Mouse (Mus musculus) neural tube, embryonic 12.5 days (tissue): ENCODE results near the gene Paxbp1. TPM values are rescaled to one million over a fixed set of nuclear protein-coding genes. Genes with fewer than 3 reads are reported as not detected.

Source experiments
- ATAC-seq: fragments of 200-750 bp; cut with Nextera tagmentation; 2 replicates; pipeline ENCODE4 v1.8.0; 2017; ENCODE audit warnings: low read depth, mild to moderate bottlenecking, moderate TSS enrichment, moderate library complexity; ENCODE audit not compliant: low FRiP score
- H3K27ac ChIP-seq: fragments of 300-500 bp; sonication (generic); 2 replicates; pipeline ENCODE4 v1.5.1; 2016
- H3K27me3 ChIP-seq: fragments of 300-500 bp; sonication (generic); replicated peaks from 2 replicates; pipeline ENCODE4 v1.6.1; 2016; ENCODE audit warnings: mild to moderate bottlenecking
- H3K36me3 ChIP-seq: fragments of 300-500 bp; sonication (generic); 2 replicates; pipeline ENCODE4 v1.6.1; 2016; ENCODE audit warnings: mild to moderate bottlenecking
- H3K4me1 ChIP-seq: fragments of 300-500 bp; sonication (generic); 2 replicates; pipeline ENCODE4 v1.6.1; 2016
- H3K4me2 ChIP-seq: fragments of 300-500 bp; sonication (generic); replicated peaks from 2 replicates; pipeline ENCODE4 v1.6.1; 2016; ENCODE audit warnings: mild to moderate bottlenecking
- H3K4me3 ChIP-seq: fragments of 300-500 bp; sonication (generic); 2 replicates; pipeline ENCODE4 v1.5.1; 2016
- H3K9ac ChIP-seq: fragments of 300-500 bp; sonication (generic); 2 replicates; pipeline ENCODE4 v1.6.1; 2016; ENCODE audit warnings: mild to moderate bottlenecking
- H3K9me3 ChIP-seq: fragments of 300-500 bp; sonication (generic); 2 replicates; pipeline ENCODE4 v1.6.1; 2016; ENCODE audit warnings: mild to moderate bottlenecking
- WGBS: fragments of 180-500 bp; shearing (Covaris S2); methylation state at CpG from one replicate; pipeline ENCODE4 v1.1.7; 2016; 5-methylcytosine and 5-hydroxymethylcytosine counted together
- polyA plus RNA-seq: library from polyadenylated mRNA; unstranded; fragments of >200 nt; fragmentation: Nextera tagmentation; extraction: Ambion mirVana; gene quantifications from 2 replicates; pipeline ENCODE4 v1.2.1, GENCODE M21; 2016

Paxbp1 gene
- polyA plus RNA-seq, 1 experiment from 2014 or later: 111 TPM

- WGBS: under 1% methylated on average over 63 of the region's 63 CpGs
- peak overlapping the region; percentile 92 for H3K27ac ChIP-seq
- peak overlapping the region; percentile 95 for H3K4me3 ChIP-seq
- H3K9ac ChIP-seq: peak overlapping the region; percentile 97
- no peaks in the 10 kb centered on the region for H3K27me3 ChIP-seq
- ATAC-seq: peak; percentile 81
- peaks cover 8% of the 10 kb centered on the region for H3K4me1 ChIP-seq
- peaks cover 19% of the 10 kb centered on the region for H3K36me3 ChIP-seq
- H3K4me2 ChIP-seq: peak overlapping the region; percentile 71
- H3K9me3 ChIP-seq: no peaks in the 10 kb centered on the region
Observed at GRCm38 (mm10) chr16:91043461-91044248, 688 bp downstream of the Paxbp1 start.

GRCm38 (mm10) chr16:91042640-91043039 lies 1.7 kb downstream of the Paxbp1 start:
- no peak for ATAC-seq
- Histone ChIP-seq H3K4me2 (peak overlapping the region; percentile 71), H3K4me3 (no peak overlapping the region), H3K36me3 (peaks cover 26% of the 10 kb centered on the region), H3K27me3 (no peaks in the 10 kb centered on the region), H3K9me3 (no peaks in the 10 kb centered on the region), H3K27ac (no peak overlapping the region), H3K4me1 (peaks cover 8% of the 10 kb centered on the region), H3K9ac (0 out of 2 replicates have a peak overlapping the region, but pooled peaks have one; percentile 49)
- 77% methylated on average over 1 of the region's 1 CpGs for WGBS

GRCm38 (mm10) chr16:91035866-91036265 lies 8.5 kb downstream of the Paxbp1 start:
- H3K4me1 ChIP-seq: no peaks in the 10 kb centered on the region
- no peak for ATAC-seq
- no peaks in the 10 kb centered on the region for H3K9me3 ChIP-seq
- no peak overlapping the region for H3K4me3 ChIP-seq
- WGBS: 92% methylated on average over 10 of the region's 10 CpGs
- H3K36me3 ChIP-seq: peaks cover 78% of the 10 kb centered on the region
- H3K27me3 ChIP-seq: no peaks in the 10 kb centered on the region
- no peak overlapping the region for H3K4me2 ChIP-seq
- H3K9ac ChIP-seq: no peak overlapping the region
- H3K27ac ChIP-seq: no peak overlapping the region

GRCm38 (mm10) chr16:91030751-91031150 lies 13.6 kb downstream of the Paxbp1 start:
- Histone ChIP-seq H3K9me3 (no peaks in the 10 kb centered on the region), H3K36me3 (peaks cover 82% of the 10 kb centered on the region), H3K9ac (no peak overlapping the region), H3K27me3 (no peaks in the 10 kb centered on the region), H3K4me3 (no peak overlapping the region), H3K4me1 (no peaks in the 10 kb centered on the region), H3K4me2 (no peak overlapping the region), H3K27ac (no peak overlapping the region)
- no peak for ATAC-seq
- 93% methylated on average over 4 of the region's 4 CpGs for WGBS

GRCm38 (mm10) chr16:91029901-91030300 lies 14.4 kb downstream of the Paxbp1 start:
- H3K9me3 ChIP-seq: no peaks in the 10 kb centered on the region
- H3K4me1 ChIP-seq: no peaks in the 10 kb centered on the region
- WGBS: 91% methylated on average over 2 of the region's 2 CpGs
- H3K27ac ChIP-seq: no peak overlapping the region
- no peak overlapping the region for H3K4me3 ChIP-seq
- no peak for ATAC-seq
- H3K9ac ChIP-seq: no peak overlapping the region
- peaks cover 84% of the 10 kb centered on the region for H3K36me3 ChIP-seq
- H3K4me2 ChIP-seq: no peak overlapping the region
- no peaks in the 10 kb centered on the region for H3K27me3 ChIP-seq

GRCm38 (mm10) chr16:91029161-91029743 lies 15.1 kb downstream of the Paxbp1 start:
- H3K4me3 ChIP-seq: no peak overlapping the region
- no peaks in the 10 kb centered on the region for H3K4me1 ChIP-seq
- H3K27ac ChIP-seq: no peak overlapping the region
- peaks cover 85% of the 10 kb centered on the region for H3K36me3 ChIP-seq
- ATAC-seq: no peak
- H3K9ac ChIP-seq: no peak overlapping the region
- 92% methylated on average over 8 of the region's 8 CpGs for WGBS
- H3K27me3 ChIP-seq: no peaks in the 10 kb centered on the region
- no peak overlapping the region for H3K4me2 ChIP-seq
- no peaks in the 10 kb centered on the region for H3K9me3 ChIP-seq

DNA sequence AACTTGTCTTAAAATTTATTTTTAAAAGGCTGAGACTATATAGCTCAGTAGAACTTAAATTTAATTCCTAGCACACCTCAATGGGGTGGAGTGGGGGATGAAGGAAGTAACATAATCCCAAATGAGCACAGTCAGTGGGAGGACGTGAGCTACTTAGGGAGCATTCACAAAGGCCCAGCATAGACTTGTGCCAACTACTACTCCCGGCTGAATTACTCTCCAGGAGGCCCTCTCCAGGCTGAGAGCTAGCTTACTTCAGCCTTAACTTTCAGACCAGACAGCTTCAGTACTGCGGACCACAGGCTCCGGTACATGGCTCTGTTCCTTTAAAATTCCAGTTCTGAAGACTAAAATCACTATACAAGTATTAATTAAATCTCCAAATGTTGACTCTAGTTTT lies 18.1 kb downstream of the Paxbp1 start:
- 90% methylated on average over 4 of the region's 4 CpGs for WGBS
- no peak for ATAC-seq
- no peak overlapping the region for H3K4me2 ChIP-seq
- H3K36me3 ChIP-seq: peaks cover 83% of the 10 kb centered on the region
- no peak overlapping the region for H3K9ac ChIP-seq
- no peaks in the 10 kb centered on the region for H3K9me3 ChIP-seq
- H3K4me1 ChIP-seq: no peaks in the 10 kb centered on the region
- H3K4me3 ChIP-seq: no peak overlapping the region
- H3K27me3 ChIP-seq: no peaks in the 10 kb centered on the region
- H3K27ac ChIP-seq: no peak overlapping the region

DNA sequence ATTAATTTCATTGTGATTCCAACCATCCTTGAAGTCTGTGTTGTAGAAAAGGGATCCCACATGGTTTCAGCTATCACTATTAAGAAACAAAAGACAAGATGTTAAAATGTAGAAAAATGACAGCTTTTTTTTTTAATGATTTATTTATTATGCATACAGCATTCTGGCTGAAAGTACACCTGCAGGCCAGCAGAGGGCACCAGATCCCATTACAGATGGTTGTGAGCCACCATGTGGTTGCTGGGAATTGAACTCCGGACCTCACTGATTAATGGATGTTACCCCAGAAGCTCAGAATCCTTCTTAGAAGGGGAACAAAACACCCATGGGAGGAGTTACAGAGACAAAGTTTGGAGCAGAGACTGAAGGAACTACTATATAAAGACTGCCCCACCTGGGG lies 21.0 kb downstream of the Paxbp1 start:
- Histone ChIP-seq H3K4me3 (no peak overlapping the region), H3K9ac (no peak overlapping the region), H3K27ac (no peak overlapping the region), H3K9me3 (no peaks in the 10 kb centered on the region), H3K27me3 (no peaks in the 10 kb centered on the region), H3K4me1 (no peaks in the 10 kb centered on the region), H3K36me3 (peaks cover 93% of the 10 kb centered on the region), H3K4me2 (no peak overlapping the region)
- 90% methylated on average over 1 of the region's 1 CpGs for WGBS
- no peak for ATAC-seq

DNA sequence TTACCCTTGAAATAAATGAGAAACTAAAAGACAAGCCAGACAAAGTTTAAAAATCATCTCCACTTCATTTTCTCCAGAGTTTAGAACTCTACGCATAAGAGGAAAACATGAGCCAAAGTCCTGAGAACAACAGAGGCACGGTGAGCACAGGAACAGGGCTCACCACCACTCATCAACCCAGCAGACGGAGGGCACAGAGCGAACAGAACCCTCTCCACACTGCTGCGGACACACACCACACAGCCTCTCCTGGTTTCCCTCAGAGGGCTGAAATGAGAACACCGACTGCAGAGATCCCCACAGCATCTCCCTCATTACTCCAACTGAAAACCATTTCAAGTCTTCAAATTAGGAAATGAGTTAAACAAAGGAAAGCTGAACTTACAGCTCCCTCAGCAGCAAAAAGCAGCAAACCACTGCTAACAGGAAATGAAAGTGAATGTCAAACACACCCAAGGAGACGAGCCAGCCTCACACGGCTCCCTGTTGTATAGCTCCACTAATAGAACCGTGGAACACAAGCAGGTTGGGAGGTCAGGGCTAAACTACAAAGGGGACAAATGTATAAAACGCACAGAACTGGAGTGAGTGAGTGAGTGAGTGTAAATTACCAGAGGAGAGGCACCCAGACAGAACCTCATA lies 23.4 kb downstream of the Paxbp1 start:
- ATAC-seq: no peak
- Histone ChIP-seq H3K9ac (no peak overlapping the region), H3K9me3 (no peaks in the 10 kb centered on the region), H3K27me3 (no peaks in the 10 kb centered on the region), H3K4me1 (no peaks in the 10 kb centered on the region), H3K27ac (no peak overlapping the region), H3K4me3 (no peak overlapping the region), H3K36me3 (peaks cover 87% of the 10 kb centered on the region), H3K4me2 (no peak overlapping the region)
- WGBS: 93% methylated on average over 10 of the region's 10 CpGs

DNA sequence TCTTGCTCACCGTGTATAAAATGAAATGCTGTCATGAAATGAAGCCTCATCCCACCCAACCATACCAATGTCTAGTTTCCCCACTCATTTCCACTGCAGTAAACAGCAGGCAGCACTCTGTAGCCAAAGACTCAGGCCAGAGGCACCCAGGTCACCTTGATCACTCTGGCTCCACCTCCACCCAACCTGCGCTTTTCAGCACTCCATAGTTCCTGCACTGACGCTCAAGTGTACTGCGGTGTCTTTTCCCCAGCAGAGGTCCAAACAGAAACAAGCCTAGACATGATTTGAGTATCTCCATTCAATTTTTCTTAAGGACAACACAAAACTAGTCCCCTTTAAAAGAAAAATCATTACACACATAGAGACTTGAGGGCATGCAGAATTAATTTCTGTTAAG lies 24.9 kb downstream of the Paxbp1 start:
- WGBS: 96% methylated on average over 4 of the region's 4 CpGs
- Histone ChIP-seq H3K4me3 (no peak overlapping the region), H3K9ac (no peak overlapping the region), H3K9me3 (no peaks in the 10 kb centered on the region), H3K4me2 (no peak overlapping the region), H3K36me3 (peaks cover 84% of the 10 kb centered on the region), H3K4me1 (no peaks in the 10 kb centered on the region), H3K27ac (no peak overlapping the region), H3K27me3 (no peaks in the 10 kb centered on the region)
- ATAC-seq: no peak

DNA sequence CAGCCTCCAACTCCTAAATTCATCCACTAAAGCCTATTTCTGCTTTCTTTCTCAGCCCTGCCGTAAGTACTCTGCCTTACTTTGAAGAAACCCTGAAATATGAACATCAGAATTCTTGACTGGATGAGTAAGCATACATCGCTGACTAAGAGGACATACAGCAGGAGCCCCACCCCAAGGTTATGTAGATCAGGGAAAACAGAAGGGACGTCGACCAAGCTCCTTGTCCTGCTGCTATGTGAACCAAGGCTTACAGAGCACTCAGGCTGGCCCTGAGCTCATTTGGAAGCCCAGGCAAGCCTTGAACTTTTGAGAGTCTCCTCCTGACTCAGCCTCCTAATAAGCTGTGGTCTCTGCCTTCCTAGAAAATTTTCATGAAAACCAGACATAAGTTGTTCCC lies 28.6 kb downstream of the Paxbp1 start:
- no peak overlapping the region for H3K9ac ChIP-seq
- no peaks in the 10 kb centered on the region for H3K27me3 ChIP-seq
- no peak overlapping the region for H3K27ac ChIP-seq
- H3K9me3 ChIP-seq: no peaks in the 10 kb centered on the region
- peaks cover 6% of the 10 kb centered on the region; the same call in 1 of the 2 replicates for H3K4me1 ChIP-seq
- H3K4me2 ChIP-seq: no peak overlapping the region
- 92% methylated on average over 4 of the region's 4 CpGs for WGBS
- no peak for ATAC-seq
- peaks cover 59% of the 10 kb centered on the region for H3K36me3 ChIP-seq
- H3K4me3 ChIP-seq: no peak overlapping the region

GRCm38 (mm10) chr16:91011847-91012246 lies 32.5 kb downstream of the Paxbp1 start:
- H3K4me2 ChIP-seq: peak overlapping the region; percentile 79
- H3K27me3 ChIP-seq: no peaks in the 10 kb centered on the region
- WGBS: 43% methylated on average over 3 of the region's 3 CpGs
- H3K27ac ChIP-seq: peak overlapping the region; percentile 70; the same call in 1 of the 2 replicates
- ATAC-seq: no peak
- H3K4me1 ChIP-seq: peaks cover 14% of the 10 kb centered on the region
- H3K9me3 ChIP-seq: no peaks in the 10 kb centered on the region
- H3K36me3 ChIP-seq: peaks cover 24% of the 10 kb centered on the region
- H3K9ac ChIP-seq: peak overlapping the region; percentile 88
- H3K4me3 ChIP-seq: peak overlapping the region; percentile 92
